Mouse (Mus musculus): Measurements from ENCODE around the gene Dvl1.

DNA sequence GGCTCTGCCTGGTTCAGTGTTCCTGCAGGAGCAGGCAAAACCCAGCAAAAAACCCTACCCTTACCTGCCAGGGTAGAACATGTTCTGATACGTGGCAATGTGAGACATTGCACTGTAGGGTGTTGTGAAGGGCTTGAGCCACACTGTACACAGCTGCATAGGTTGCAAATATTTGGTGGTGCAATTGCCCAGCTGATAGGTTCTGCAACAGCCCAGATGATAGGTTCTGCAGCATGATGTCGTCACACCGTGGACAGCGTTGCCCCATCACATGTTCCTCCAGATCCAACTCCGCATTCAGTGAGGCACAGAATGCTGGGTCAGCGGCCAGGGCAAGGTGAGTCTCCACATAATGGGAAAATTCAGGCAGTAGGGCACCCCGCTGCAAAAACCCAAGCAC is 14.6 kb downstream of the Dvl1 start:
- TF ChIP-seq POLR2A (IDR thresholded peaks at IDR 0.05; ENCODE audit: low read depth, low read length), result no peak
- no peak for TF ChIP-seq CTCF (IDR thresholded peaks at IDR 0.05; ENCODE audit: borderline replicate concordance, insufficient read depth, low read length)
